Mouse (Mus musculus) gastrocnemius, postnatal 25 days (tissue): ENCODE results near the gene Kcnk1. TPM values are rescaled to one million over a fixed set of nuclear protein-coding genes. Genes with fewer than 3 reads are reported as not detected.

Source experiments
- DNase-seq: peaks from one replicate; pipeline ENCODE4 v3.0.0; 2022
- total RNA-seq, 2 experiments: library from RNA; stranded (reverse); gene quantifications; 1 replicate in 1 of 2; 2 replicates in 1 of 2; pipeline ENCODE4 v1.2.3; 2021

The Kcnk1 gene
- total RNA-seq, 2 experiments from 2014 or later: 0.13 to 1.0 TPM

DNA sequence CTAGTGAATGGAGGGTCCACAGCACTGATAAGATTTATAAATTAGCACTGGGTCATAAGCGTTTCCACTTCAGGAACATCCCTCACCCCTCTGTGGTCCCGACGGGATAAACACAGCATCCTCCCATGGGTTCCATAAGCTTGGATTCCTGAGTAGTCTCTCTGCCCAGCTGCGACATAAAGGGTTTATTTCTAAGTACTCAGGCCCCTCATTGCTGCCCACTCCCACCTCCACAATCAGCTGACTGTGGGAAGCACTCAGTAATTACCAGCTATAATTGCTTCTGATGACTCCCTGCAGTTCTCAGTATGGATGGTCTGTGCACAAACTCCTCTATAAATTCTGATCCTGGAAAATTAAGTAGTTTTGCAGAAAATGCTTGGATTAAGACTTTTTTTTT, 58.9 kb downstream of the Kcnk1 start:
- DNase-seq: no peak

DNA sequence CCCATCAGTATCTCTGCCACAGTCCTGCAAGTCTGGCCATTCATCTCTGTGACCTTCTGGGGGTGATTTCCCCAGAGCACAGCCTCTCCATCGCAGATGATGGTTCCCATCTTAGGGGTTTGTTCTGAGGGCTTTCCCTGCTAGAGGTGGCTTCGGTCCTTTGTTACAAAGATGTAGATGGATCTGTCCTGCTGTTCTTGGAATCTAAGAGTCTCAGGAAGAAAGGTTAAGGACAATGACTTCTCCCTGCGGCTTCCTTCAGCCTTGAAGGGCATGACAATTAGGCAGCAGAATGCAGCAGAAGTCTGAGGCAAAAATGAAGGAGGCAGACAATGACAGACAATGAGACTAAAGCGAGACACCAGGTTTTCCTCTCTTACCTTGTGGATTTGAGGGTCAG, 63.9 kb downstream of the Kcnk1 start:
- DNase-seq: no peak

DNA sequence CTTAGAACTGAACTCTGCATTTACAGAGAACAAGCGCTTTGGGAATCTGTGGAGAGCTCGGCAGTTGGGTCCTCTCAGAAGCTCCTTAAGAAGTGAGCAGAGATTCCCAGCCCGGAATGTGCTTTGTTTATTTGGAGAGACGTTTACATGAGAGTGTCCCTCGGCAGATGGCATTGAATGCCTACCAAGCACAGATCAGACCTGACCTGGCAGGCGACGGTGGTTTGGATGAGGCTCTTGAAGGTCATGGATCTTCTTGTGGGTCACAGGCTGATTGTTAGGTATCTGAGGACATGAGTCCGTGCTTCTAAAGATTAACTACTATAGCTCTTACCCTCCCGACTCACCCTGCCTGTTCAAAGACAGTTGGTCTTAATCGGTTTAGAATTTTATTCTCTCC, 67.9 kb downstream of the Kcnk1 start:
- no peak for DNase-seq

DNA sequence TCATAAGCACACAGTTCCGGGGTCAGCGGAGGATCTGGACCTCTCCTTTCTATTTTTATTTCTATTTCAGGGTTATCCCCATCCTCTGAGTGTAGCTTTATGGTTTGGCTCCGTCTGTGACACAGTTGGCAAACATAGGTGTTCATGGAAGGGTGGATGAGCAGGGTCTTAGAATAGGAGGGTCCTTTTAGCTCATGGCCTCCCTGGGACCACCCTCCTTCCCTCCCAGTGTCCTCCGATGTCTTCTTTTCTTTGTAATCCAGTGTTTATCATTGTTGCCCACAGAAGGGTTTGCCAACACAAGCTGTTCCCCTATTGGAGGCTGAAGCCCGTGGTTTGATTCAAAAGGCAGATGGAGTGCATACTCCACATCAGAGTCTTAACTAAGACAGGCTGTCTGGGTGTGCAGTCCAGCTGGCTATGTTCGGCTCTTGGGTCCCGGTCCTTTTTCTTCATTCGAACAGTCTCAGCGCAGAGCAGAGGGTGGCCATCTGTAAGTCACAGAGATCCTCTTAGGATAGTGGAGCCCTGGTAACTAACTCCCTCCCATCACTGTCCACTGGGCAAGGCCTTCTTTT, 69.0 kb downstream of the Kcnk1 start:
- no peak for DNase-seq

DNA sequence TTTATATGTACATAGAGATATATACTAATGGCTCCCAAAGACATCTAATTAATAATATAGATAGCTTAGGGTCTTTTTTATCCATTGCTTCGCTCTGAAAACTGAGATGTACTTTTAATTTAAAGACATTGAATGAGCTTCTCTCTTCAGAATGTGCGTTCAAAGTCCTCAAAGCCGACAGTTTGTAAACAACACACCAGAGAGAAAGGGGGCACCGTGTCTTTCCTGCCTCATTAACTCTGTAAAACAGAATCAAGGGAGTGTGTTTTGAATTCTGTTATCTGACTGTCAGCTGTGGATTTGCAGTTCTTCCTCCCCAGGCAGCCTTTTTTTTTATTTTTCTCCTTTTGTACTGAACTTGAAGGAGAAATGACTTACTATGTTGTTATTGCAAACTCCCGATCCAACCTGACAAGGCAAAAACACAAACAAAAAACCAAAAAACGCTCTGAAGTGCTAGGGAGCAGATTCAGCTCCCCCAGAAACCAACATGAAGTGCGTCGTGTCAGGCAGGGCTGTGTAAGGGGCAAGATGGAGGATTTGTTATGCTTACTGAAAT, 69.7 kb downstream of the Kcnk1 start:
- no peak for DNase-seq

DNA sequence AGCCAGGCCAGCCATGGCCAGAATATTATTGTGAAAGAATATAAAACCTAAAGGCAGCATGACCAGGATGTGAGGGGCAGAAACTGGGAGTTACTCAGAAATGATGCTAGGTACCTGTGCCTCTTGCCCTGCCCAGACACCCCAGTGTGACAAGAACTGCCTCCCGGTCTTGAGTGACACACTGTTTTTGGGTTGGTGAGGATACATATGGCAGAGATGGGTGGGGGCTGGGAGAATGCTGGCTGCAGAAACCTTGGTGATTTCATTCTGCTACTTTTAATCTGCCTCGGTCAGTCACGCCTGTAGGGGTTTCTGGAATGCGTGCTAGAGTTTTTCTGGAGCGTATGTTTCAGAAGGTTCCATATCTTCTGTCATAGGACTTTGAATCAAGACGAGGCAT, 72.3 kb downstream of the Kcnk1 start:
- DNase-seq: no peak

DNA sequence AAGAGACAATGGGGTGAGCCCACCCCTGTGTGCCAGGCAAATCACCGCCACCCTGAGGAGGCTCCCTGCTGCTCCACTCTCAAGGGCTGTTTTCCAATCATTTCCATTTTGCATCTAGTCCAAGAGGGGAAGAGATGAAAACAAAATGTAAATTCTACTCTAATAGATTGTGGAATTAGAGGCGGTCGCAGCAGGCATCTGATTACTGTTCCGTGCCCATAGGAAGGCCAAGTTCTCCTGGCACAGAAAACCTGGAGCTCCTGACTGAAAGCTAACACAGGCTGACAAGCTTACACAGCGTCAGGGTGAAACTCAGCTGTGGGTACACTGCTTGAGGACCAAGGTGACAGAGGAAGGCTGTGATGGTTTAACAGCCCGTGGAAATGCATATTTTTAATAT, 73.2 kb downstream of the Kcnk1 start:
- no peak for DNase-seq

DNA sequence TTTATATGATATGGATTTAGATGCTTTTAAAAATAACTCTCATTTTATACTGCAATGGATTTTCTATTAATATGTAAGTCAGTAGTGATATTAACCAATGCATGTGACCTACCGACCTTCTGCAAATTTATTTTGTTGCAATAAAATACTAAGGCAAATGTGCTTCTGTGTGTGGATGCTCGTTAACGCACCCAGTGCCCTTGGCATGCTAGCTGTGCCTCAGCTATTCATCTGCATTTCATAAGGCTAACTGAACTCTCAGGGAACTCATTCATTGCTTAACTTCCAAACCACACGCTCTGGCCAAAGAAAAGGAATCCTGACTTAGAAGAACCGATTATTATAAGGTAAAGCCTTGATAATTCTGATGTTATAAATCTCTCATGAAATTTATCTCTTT, 77.7 kb downstream of the Kcnk1 start:
- no peak for DNase-seq

DNA sequence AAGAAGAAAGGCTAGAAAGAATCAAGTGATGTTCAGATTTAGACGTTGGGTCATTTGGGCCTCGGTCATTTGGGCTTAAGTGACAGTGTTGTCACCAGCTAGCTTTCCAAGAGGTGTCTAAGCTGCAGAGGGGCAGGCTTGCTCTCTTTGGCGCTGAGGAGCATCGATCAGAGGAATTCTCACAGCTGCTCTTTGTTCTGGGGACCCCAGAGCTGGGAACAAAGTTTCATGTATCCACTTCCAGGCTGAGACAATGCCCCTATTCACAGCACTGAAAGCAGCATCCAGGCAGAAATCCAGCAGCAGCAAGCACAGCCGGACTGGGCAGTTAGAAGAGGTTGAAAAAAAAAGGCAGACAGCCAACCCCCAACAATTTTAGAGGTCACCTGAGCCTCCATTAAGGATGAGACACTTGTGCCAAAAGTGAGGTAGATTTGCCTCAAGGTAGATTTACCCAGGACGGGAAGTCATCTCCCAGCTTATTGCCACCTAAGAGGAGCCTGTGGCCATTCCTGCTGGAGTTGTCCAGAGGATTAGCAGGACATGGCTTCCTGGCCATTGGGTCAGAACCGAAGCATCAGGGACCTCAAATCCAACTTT, 78.3 kb downstream of the Kcnk1 start:
- DNase-seq: no peak

DNA sequence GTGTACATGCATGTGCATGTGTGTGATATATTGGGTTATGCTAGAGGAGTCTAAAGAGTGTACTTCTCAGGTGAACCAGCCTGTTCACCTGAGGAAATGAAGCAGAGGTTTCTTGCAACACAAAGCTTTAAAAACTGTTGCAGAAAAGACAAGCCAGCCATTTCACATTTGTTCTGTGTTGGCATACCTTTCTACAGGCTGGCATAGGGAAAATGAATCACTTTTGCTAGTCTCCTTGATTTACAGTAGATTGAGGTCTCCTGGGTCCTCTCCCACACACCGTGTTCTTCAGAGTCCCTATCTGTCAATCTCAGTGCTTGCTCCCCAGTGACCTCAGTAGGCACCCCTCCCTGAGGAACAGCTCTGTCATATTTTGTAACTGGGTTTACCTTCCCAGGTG, 79.1 kb downstream of the Kcnk1 start:
- no peak for DNase-seq

DNA sequence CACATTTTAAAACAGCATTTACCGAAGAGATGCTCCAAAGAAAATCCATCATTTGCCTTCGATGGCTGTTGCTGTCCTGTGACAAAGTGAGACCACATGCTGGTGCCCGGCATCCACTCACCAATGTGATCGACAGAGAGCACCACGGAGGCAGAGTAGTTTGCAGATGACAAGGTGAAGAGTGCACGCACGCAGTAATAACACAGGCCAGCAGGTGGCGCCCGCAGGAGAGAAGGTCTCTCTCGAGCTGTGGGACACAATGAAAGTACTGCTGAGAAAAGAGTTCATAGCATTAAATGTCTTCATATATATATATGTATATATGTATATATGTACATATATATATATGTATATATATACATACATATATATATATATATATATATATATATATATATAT, 80.4 kb downstream of the Kcnk1 start:
- DNase-seq: no peak

Other genes with a start within 250 kb of the Kcnk1 start
- gene Pcnx2, start 96.9 kb upstream of the Kcnk1 start, total RNA-seq: under 1 TPM; 0.29 to 0.41 TPM
- gene Map3k21, start 84.7 kb upstream of the Kcnk1 start, total RNA-seq: under 1 TPM; 0.05 to 0.08 TPM